Mouse (Mus musculus): ENCODE data around the gene Klhdc3.

- TF ChIP-seq CTCF (IDR thresholded peaks at IDR 0.05; ENCODE audit: control insufficient read depth, insufficient read depth, insufficient replicate concordance, low read depth, low read length) (no peak), POLR2A (IDR thresholded peaks at IDR 0.05; ENCODE audit: control insufficient read depth, low read depth, low read length) (no peak)
These were observed 56.1 kb downstream of the Klhdc3 start for GRCm38 (mm10) chr17:46624598-46624997.
